Mouse (Mus musculus): Measurements from ENCODE around the gene Snx20. TPM values are rescaled to one million over a fixed set of nuclear protein-coding genes. Genes with fewer than 3 reads are reported as not detected.

Gene Snx20
- 3.2 and 4.0 TPM in 2 replicates for polyA plus RNA-seq (2015; fragmentation: Nextera tagmentation; extraction: Ambion mirVana)

DNA sequence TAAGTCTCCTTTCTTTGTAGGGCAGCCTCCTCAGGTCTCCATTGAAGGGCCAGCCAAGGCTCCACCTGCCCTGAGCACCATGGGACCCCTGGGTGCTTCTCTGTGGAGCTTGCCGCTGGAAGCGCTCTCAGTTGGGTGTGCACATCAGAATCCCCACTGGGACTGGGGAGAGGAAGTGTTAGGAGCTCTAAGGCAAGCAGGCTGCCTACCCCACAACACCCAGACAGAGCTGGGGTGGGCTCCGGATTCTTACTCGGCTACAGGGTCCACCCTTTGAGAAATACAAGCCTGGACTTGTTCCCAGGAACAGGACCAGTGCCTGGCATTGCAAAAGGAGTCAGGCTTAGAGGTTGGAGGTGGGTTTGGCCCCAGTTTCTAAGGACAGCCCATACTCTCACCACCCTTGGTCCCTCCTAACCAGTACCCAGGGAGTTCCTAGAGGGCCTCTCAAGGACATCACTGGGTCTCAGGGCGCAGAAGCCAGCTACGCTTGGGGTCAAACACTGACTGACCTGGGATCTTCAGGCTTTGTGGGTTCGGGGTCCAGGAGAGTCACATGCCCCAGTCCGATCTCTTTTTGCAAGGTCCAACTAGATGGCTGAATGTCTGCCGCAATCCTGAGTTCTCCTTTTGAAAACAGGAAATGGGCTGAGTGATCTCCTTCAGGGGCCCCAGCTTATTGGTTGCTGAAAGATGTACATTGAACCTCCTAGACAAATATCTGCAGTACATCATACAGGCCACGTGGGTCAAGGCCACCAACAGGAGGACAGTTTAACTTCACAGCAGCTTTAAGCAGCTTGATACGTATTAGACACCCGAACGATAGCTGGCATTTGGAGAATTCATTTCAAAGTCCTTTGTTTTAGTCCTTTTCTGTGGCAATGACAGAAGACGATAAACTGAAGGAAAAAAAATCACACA is at the start of gene Snx20:
Gene Snx20, minus strand, starts transcription at position 655 of the 924 bp plus-strand sequence.
- Histone ChIP-seq H3K4me2 (ENCODE audit: low read depth, low read length) (peak within 1 kb of the TSS; percentile 42), H3K9me3 (replicated peaks; ENCODE audit: control insufficient read depth, low read length) (no peaks in the 10 kb centered on the region), H3K4me3 (ENCODE audit: low read depth, low read length) (peak within 1 kb of the TSS; percentile 59), H3K27me3 (ENCODE audit: control insufficient read depth, insufficient read depth, low read depth, low read length) (no peaks in the 10 kb centered on the region), H3K27ac (ENCODE audit: low read length) (peak within 1 kb of the TSS; percentile 72), H3K36me3 (ENCODE audit: control insufficient read depth, insufficient read depth) (no peaks in the 10 kb centered on the region), H3K4me1 (ENCODE audit: control insufficient read depth, low read depth, low read length) (peaks cover 3% of the 10 kb centered on the region; the same call in 1 of the 2 replicates), H3K9ac (ENCODE audit: low read depth, low read length) (peak within 1 kb of the TSS; percentile 28; the same call in 1 of the 2 replicates)
- WGBS (ENCODE audit: insufficient replicate concordance): 29% methylated on average over 14 of the region's 14 CpGs
- peak; percentile 77 for ATAC-seq (ENCODE audit: low read depth)

DNA sequence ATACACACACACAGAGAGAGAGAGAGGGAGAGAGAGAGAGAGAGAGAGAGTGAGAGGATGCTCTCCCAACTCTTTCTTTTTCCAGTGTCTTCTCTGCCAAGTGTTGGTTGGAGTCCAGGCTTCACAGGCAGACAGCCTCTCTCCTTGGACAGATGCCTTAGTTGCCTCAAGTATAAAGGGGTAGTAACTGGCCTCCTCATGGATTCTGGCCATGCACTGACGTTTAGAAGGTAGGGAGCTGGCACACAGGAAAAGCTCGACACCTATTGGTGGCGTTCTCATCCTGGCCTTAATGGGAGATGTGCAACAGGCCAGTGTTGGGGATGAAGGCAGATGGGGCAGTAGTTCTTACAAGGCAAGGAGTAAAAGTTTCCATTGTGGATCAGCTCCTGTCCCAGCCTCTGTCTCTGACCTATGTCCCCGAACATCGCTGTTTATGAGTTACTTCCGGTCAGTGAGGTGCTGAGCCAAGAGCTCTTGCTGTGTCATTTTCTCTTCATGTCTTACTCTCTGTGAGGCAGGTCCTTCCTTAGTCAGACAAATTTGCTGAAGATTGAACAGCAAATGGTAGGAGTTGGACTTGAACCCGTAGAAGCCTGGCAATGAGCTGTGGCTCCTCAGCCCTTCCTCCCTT is 47.8 kb upstream of the Snx20 start:
- Histone ChIP-seq H3K36me3 (ENCODE audit: control insufficient read depth, insufficient read depth) (no peaks in the 10 kb centered on the region), H3K9me3 (replicated peaks; ENCODE audit: control insufficient read depth, low read length) (no peaks in the 10 kb centered on the region), H3K27ac (ENCODE audit: low read length) (no peak overlapping the region), H3K4me2 (ENCODE audit: low read depth, low read length) (no peak overlapping the region), H3K27me3 (ENCODE audit: control insufficient read depth, insufficient read depth, low read depth, low read length) (no peaks in the 10 kb centered on the region), H3K4me1 (ENCODE audit: control insufficient read depth, low read depth, low read length) (no peaks in the 10 kb centered on the region), H3K4me3 (ENCODE audit: low read depth, low read length) (no peak overlapping the region), H3K9ac (ENCODE audit: low read depth, low read length) (no peak overlapping the region)
- WGBS (ENCODE audit: insufficient replicate concordance): 65% methylated on average over 7 of the region's 7 CpGs
- no peak for ATAC-seq (ENCODE audit: low read depth)

DNA sequence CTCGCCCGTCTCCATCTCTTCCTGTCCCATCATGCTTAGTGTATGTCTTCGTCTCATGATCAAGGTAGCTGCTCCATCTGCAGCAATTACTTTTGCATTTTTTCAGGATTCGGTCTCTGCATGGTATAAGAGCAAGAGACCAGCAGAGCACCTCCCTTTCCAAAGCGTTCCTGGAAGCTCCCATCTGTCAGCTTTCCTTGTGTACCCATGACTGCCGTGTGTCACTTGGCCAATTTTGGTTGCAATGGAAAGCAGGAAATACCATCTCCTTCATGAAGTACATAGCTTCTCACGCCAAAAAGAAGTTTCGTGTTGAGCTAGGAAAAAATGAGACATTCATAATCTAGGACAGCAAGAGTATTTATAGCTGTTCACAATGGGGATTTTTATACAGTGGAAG is 45.1 kb upstream of the Snx20 start:
- Histone ChIP-seq H3K9ac (ENCODE audit: low read depth, low read length) (no peak overlapping the region), H3K27me3 (ENCODE audit: control insufficient read depth, insufficient read depth, low read depth, low read length) (no peaks in the 10 kb centered on the region), H3K36me3 (ENCODE audit: control insufficient read depth, insufficient read depth) (no peaks in the 10 kb centered on the region), H3K4me1 (ENCODE audit: control insufficient read depth, low read depth, low read length) (no peaks in the 10 kb centered on the region), H3K27ac (ENCODE audit: low read length) (no peak overlapping the region), H3K9me3 (replicated peaks; ENCODE audit: control insufficient read depth, low read length) (no peaks in the 10 kb centered on the region), H3K4me2 (ENCODE audit: low read depth, low read length) (no peak overlapping the region), H3K4me3 (ENCODE audit: low read depth, low read length) (no peak overlapping the region)
- no peak for ATAC-seq (ENCODE audit: low read depth)
- 69% methylated on average over 8 of the region's 8 CpGs for WGBS (ENCODE audit: insufficient replicate concordance)

DNA sequence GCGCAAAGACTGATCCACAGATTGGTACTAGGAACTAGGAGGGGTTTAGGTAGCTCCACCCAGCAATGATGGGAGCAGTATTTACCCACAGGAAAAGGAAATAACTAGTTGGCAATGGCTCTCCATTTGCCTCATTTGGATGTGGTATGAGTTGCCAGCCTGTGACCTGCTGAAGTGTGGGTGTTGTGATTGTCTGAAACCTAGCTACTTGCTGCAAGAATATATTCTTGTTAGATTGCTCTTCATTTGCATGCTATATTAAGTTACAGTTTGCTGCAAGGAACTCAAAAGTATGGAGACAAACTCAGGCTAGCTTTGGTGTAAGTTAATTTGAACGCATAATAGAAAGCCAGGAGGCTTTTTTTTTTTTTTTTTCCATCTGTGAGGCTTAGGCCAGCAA is 44.6 kb upstream of the Snx20 start:
- Histone ChIP-seq H3K9me3 (replicated peaks; ENCODE audit: control insufficient read depth, low read length) (no peaks in the 10 kb centered on the region), H3K27me3 (ENCODE audit: control insufficient read depth, insufficient read depth, low read depth, low read length) (no peaks in the 10 kb centered on the region), H3K4me3 (ENCODE audit: low read depth, low read length) (no peak overlapping the region), H3K9ac (ENCODE audit: low read depth, low read length) (no peak overlapping the region), H3K27ac (ENCODE audit: low read length) (no peak overlapping the region), H3K36me3 (ENCODE audit: control insufficient read depth, insufficient read depth) (no peaks in the 10 kb centered on the region), H3K4me1 (ENCODE audit: control insufficient read depth, low read depth, low read length) (no peaks in the 10 kb centered on the region), H3K4me2 (ENCODE audit: low read depth, low read length) (no peak overlapping the region)
- ATAC-seq (ENCODE audit: low read depth): no peak
- WGBS (ENCODE audit: insufficient replicate concordance): 70% methylated on average over 2 of the region's 2 CpGs

DNA sequence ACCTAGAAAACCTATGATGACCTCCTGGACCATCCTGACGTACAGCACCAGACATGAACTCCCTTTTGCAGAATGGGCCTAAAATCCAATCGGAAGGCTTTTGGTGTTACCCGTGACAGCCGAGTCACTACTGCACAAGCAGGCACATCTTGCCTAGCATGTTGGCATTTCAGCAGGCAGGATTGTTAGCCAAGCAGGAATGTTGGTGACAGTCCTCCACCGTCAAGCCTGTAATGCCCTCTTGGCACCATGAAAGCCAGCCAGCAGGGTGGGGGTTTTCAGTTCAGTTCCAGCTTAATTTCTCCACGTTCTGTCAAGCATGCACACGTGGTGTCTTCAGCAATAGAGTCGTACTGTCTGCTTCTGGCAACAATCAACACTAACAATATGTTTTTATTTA is 41.1 kb upstream of the Snx20 start:
- no peak overlapping the region for H3K4me3 ChIP-seq (ENCODE audit: low read depth, low read length)
- 61% methylated on average over 8 of the region's 8 CpGs for WGBS (ENCODE audit: insufficient replicate concordance)
- no peak for ATAC-seq (ENCODE audit: low read depth)
- H3K27me3 ChIP-seq (ENCODE audit: control insufficient read depth, insufficient read depth, low read depth, low read length): no peaks in the 10 kb centered on the region
- H3K4me2 ChIP-seq (ENCODE audit: low read depth, low read length): no peak overlapping the region
- H3K4me1 ChIP-seq (ENCODE audit: control insufficient read depth, low read depth, low read length): no peaks in the 10 kb centered on the region
- H3K9ac ChIP-seq (ENCODE audit: low read depth, low read length): no peak overlapping the region
- H3K36me3 ChIP-seq (ENCODE audit: control insufficient read depth, insufficient read depth): no peaks in the 10 kb centered on the region
- H3K9me3 ChIP-seq (replicated peaks; ENCODE audit: control insufficient read depth, low read length): no peaks in the 10 kb centered on the region
- H3K27ac ChIP-seq (ENCODE audit: low read length): no peak overlapping the region

DNA sequence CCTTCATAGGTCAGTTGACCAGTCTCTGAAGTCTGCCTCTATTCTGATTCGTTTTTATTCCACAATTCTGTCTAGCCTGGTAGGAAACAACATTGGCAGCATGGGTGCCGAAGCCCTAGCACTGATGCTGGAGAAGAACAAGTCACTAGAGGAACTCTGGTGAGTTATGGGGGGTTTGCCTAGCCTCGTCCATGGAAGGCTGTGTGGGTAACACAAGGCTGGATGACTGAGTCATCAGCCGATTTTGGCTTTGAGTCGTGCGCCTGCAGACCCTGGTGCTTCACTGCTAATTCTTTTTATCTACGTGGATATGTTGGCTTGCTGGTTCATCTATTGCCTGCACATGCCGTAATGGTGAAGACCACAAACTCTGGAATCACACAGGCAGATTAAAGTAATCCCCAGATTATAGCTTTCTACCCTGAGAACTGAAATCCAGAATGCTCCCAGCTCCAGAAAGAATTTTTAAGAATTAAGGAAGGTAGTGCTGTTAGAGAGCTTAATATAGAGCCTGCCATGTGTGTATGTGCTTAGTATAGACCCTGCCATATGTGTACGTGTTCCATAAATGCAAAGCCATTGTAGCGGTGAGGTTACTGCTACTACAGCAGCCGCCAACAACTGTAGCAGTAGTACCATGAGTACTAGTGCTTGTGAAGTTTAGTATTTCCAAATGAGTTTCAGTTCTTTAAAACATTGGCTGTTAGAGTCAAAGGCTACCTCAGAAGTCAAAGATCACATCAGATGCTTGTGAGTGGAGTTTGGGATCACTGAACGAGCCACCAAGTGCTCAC is 39.6 kb upstream of the Snx20 start:
- no peaks in the 10 kb centered on the region for H3K27me3 ChIP-seq (ENCODE audit: control insufficient read depth, insufficient read depth, low read depth, low read length)
- no peak overlapping the region for H3K27ac ChIP-seq (ENCODE audit: low read length)
- H3K36me3 ChIP-seq (ENCODE audit: control insufficient read depth, insufficient read depth): no peaks in the 10 kb centered on the region
- 70% methylated on average over 12 of the region's 12 CpGs for WGBS (ENCODE audit: insufficient replicate concordance)
- no peak for ATAC-seq (ENCODE audit: low read depth)
- H3K9me3 ChIP-seq (replicated peaks; ENCODE audit: control insufficient read depth, low read length): no peaks in the 10 kb centered on the region
- H3K4me2 ChIP-seq (ENCODE audit: low read depth, low read length): no peak overlapping the region
- H3K9ac ChIP-seq (ENCODE audit: low read depth, low read length): no peak overlapping the region
- H3K4me3 ChIP-seq (ENCODE audit: low read depth, low read length): no peak overlapping the region
- H3K4me1 ChIP-seq (ENCODE audit: control insufficient read depth, low read depth, low read length): no peaks in the 10 kb centered on the region

DNA sequence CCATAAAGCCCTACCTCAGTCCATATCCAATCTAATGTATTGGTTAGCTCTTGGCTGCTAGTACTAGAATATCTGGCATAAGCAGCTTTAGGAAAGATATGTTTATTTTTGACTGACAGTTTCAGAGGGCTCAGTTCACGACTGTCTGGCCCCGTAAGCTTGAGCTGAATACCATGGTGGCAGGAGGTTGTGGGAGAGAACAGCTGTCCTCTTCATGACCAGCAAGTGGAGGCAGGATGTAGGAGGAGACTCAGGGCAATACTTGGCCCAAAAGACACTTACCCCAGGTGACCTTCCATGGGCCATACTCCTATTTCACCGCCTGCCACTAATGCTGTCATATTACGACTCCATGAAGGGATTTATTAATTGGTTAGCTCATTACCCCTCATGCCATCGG is 37.9 kb upstream of the Snx20 start:
- Histone ChIP-seq H3K9ac (ENCODE audit: low read depth, low read length) (no peak overlapping the region), H3K27ac (ENCODE audit: low read length) (no peak overlapping the region), H3K27me3 (ENCODE audit: control insufficient read depth, insufficient read depth, low read depth, low read length) (no peaks in the 10 kb centered on the region), H3K4me2 (ENCODE audit: low read depth, low read length) (no peak overlapping the region), H3K36me3 (ENCODE audit: control insufficient read depth, insufficient read depth) (no peaks in the 10 kb centered on the region), H3K4me1 (ENCODE audit: control insufficient read depth, low read depth, low read length) (no peaks in the 10 kb centered on the region), H3K9me3 (replicated peaks; ENCODE audit: control insufficient read depth, low read length) (no peaks in the 10 kb centered on the region), H3K4me3 (ENCODE audit: low read depth, low read length) (no peak overlapping the region)
- ATAC-seq (ENCODE audit: low read depth): no peak
- WGBS (ENCODE audit: insufficient replicate concordance): 65% methylated on average over 5 of the region's 5 CpGs

DNA sequence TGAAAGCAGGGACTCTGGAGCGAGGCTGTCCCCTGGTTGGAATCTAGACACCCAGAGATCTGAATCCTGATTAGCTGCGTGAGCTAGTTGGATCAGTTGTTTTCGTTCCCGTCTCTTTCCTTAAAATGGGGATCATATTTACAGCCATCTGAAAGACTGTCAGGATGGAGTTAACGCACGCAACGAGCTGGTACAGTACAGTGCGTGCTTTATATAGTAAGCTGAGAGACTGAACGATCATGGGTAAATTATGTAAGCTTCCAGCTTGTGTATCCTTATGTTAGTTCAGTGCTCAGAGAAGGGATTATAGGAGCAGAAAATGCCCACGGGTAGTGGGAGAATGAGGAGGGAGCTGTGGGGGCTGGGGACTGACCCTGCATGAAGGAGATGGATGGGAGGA is 35.6 kb upstream of the Snx20 start:
- ATAC-seq (ENCODE audit: low read depth): no peak
- Histone ChIP-seq H3K9ac (ENCODE audit: low read depth, low read length) (no peak overlapping the region), H3K36me3 (ENCODE audit: control insufficient read depth, insufficient read depth) (no peaks in the 10 kb centered on the region), H3K27me3 (ENCODE audit: control insufficient read depth, insufficient read depth, low read depth, low read length) (no peaks in the 10 kb centered on the region), H3K4me1 (ENCODE audit: control insufficient read depth, low read depth, low read length) (no peaks in the 10 kb centered on the region; the same call in 1 of the 2 replicates), H3K4me3 (ENCODE audit: low read depth, low read length) (no peak overlapping the region), H3K4me2 (ENCODE audit: low read depth, low read length) (no peak overlapping the region), H3K9me3 (replicated peaks; ENCODE audit: control insufficient read depth, low read length) (no peaks in the 10 kb centered on the region), H3K27ac (ENCODE audit: low read length) (no peak overlapping the region)
- 64% methylated on average over 10 of the region's 10 CpGs for WGBS (ENCODE audit: insufficient replicate concordance)
